Comparison of ENCODE assay signal across 16 mouse cellular contexts in genomic region chr10:40446630-40447029, GRCm38 (mm10).
DNase-seq lines count a peak whose midpoint lies in the region; ATAC-seq and TF ChIP-seq lines count a peak whose summit lies in the region.
"Had no signal": no experiment of that assay in that cellular context is flagged by ENCODE, and none has a peak within 500 bp of the region (broad histone marks: within the 10 kb centered on the region; RNA-seq: fewer than 3 reads in every experiment).

No protein-coding gene starts in this region.

- peak overlapping the region; percentile 90 for H3K27ac ChIP-seq in layer of hippocampus, adult 2 months
- 0 out of 2 replicates have a peak overlapping the region, but pooled peaks have one; percentile 51 for H3K27ac ChIP-seq in hindbrain, postnatal 0 days
- H3K27ac ChIP-seq: embryonic facial prominence, embryonic 13.5 days; gastrocnemius, adult 2 months; limb, embryonic 15.5 days had no signal

- no peaks in the 10 kb centered on the region for H3K36me3 ChIP-seq in hindbrain, postnatal 0 days (ENCODE audit: insufficient read depth, low read length)
- H3K36me3 ChIP-seq: embryonic facial prominence, embryonic 13.5 days; limb, embryonic 15.5 days had no signal

- no peak overlapping the region for H3K9ac ChIP-seq in hindbrain, postnatal 0 days (replicated peaks; ENCODE audit: low read length)
- H3K9ac ChIP-seq: embryonic facial prominence, embryonic 13.5 days; heart, embryonic 13.5 days; limb, embryonic 15.5 days had no signal

- H3K27me3 ChIP-seq in hindbrain, postnatal 0 days (ENCODE audit: insufficient read depth, low read length): no peaks in the 10 kb centered on the region
- H3K27me3 ChIP-seq: embryonic facial prominence, embryonic 13.5 days; heart, embryonic 13.5 days; limb, embryonic 15.5 days had no signal

- peak overlapping the region; percentile 8; the same call in 1 of the 2 replicates for H3K4me3 ChIP-seq in layer of hippocampus, adult 2 months
- no peak overlapping the region for H3K4me3 ChIP-seq in hindbrain, postnatal 0 days (ENCODE audit: low read length)
- H3K4me3 ChIP-seq: embryonic facial prominence, embryonic 13.5 days; gastrocnemius, adult 2 months; heart, embryonic 13.5 days; limb, embryonic 15.5 days; myocyte had no signal

- WGBS in hindbrain, postnatal 0 days: 20% methylated on average over 3 of the region's 3 CpGs

- peak; percentile 23 for DNase-seq in embryo, embryonic 10 days (ENCODE audit: low spot score)
- DNase-seq in embryo, embryonic 9.5 days (ENCODE audit: extremely low spot score): no peak
- peak; percentile 32 to 49 for DNase-seq in layer of hippocampus, adult 2 months (ENCODE audit: low spot score in 2 of 2)
- DNase-seq in layer of hippocampus, postnatal 25 days (ENCODE audit: extremely low spot score in 1 of 2, low spot score in 1 of 2): no peak
- DNase-seq in CD4-positive helper T cell, adult 2 months (ENCODE audit: low read depth, low spot score): peak; percentile 19
- DNase-seq in hindbrain, postnatal 0 days (ENCODE audit: low spot score): peak; percentile 72
- DNase-seq in cerebellum, adult 9-11 months: no peak
- DNase-seq in kidney, postnatal 4 days: no peak
- DNase-seq: gastrocnemius, adult 2 months; kidney, adult 8-10 months; lung, postnatal 36 days; right cerebral cortex, postnatal 4 days had no signal

- 0 out of 2 replicates have a peak, but pooled peaks have one; percentile 40 for ATAC-seq in hindbrain, postnatal 0 days

- H3K4me1 ChIP-seq in hindbrain, postnatal 0 days (ENCODE audit: insufficient read depth, low read length): peaks cover 21% of the 10 kb centered on the region
- H3K4me1 ChIP-seq: limb, embryonic 15.5 days had no signal

- H3K9me3 ChIP-seq in hindbrain, postnatal 0 days (ENCODE audit: low read length): no peaks in the 10 kb centered on the region
- H3K9me3 ChIP-seq: heart, embryonic 13.5 days; limb, embryonic 15.5 days had no signal

- no peak overlapping the region for H3K4me2 ChIP-seq in hindbrain, postnatal 0 days (ENCODE audit: low read depth, low read length)
- H3K4me2 ChIP-seq: embryonic facial prominence, embryonic 13.5 days; heart, embryonic 13.5 days; limb, embryonic 15.5 days had no signal

- TF ChIP-seq CTCF in layer of hippocampus, adult 2 months (conservative IDR thresholded peaks at IDR 0.05): no peak
- no peak for TF ChIP-seq CTCF in hindbrain, postnatal 0 days (IDR thresholded peaks at IDR 0.05; ENCODE audit: low read depth)

Comparison
In these comparisons a context has a peak if more than half of its experiments do, and no peak if none do; other contexts are left out.
1. DNase-seq: peak in embryo, embryonic 10 days (single experiment), layer of hippocampus, adult 2 months (2 of 2), CD4-positive helper T cell, adult 2 months (single experiment) and hindbrain, postnatal 0 days (single experiment); none in embryo, embryonic 9.5 days (single experiment), layer of hippocampus, postnatal 25 days (0 of 2), cerebellum, adult 9-11 months (single experiment) and kidney, postnatal 4 days (0 of 2).